Mouse (Mus musculus) hindbrain, embryonic 16.5 days (tissue): ENCODE results near the gene Sla2. TPM values are rescaled to one million over a fixed set of nuclear protein-coding genes. Genes with fewer than 3 reads are reported as not detected.
"Not testable (repeated sequence)": the region's sequence is repeated elsewhere in the genome, so short reads cannot be mapped to it uniquely, and the experiment has no call there.

Experiments used
- ATAC-seq: fragments of 200-750 bp; cut with Nextera tagmentation; 2 replicates; pipeline ENCODE4 v1.8.0; 2017; ENCODE audit warnings: moderate TSS enrichment, moderate library complexity
- H3K27ac ChIP-seq: fragments of 300-500 bp; sonication (generic); 2 replicates; pipeline ENCODE4 v1.5.1; 2014; ENCODE audit warnings: low read depth, mild to moderate bottlenecking, control low read depth, low read length, moderate library complexity
- H3K27me3 ChIP-seq: fragments of 300-500 bp; sonication (generic); replicated peaks from 2 replicates; pipeline ENCODE4 v1.6.1; 2014; ENCODE audit warnings: low read length; ENCODE audit not compliant: control insufficient read depth, insufficient read depth
- H3K36me3 ChIP-seq: fragments of 300-500 bp; sonication (generic); 2 replicates; pipeline ENCODE4 v1.6.1; 2014; ENCODE audit warnings: mild to moderate bottlenecking, low read length, moderate library complexity, mixed read lengths; ENCODE audit not compliant: control insufficient read depth, insufficient read depth
- H3K4me1 ChIP-seq: fragments of 300-500 bp; sonication (generic); 2 replicates; pipeline ENCODE4 v1.6.1; 2014; ENCODE audit warnings: low read depth, low read length; ENCODE audit not compliant: control insufficient read depth, insufficient read depth
- H3K4me2 ChIP-seq: fragments of 300-500 bp; sonication (generic); 2 replicates; pipeline ENCODE4 v1.6.1; 2014; ENCODE audit warnings: mild to moderate bottlenecking, low read length, control low read depth, moderate library complexity
- H3K4me3 ChIP-seq: fragments of 300-500 bp; sonication (generic); 2 replicates; pipeline ENCODE4 v1.5.1; 2014; ENCODE audit warnings: mild to moderate bottlenecking, low read length, control low read depth, moderate library complexity
- H3K9ac ChIP-seq: fragments of 300-500 bp; sonication (generic); 2 replicates; pipeline ENCODE4 v1.6.1; 2014; ENCODE audit warnings: low read depth, mild to moderate bottlenecking, control low read depth, low read length, moderate library complexity
- H3K9me3 ChIP-seq: fragments of 300-500 bp; sonication (generic); 2 replicates; pipeline ENCODE4 v1.6.1; 2014; ENCODE audit warnings: mild to moderate bottlenecking, low read length, moderate library complexity; ENCODE audit not compliant: control insufficient read depth
- WGBS: fragments of 180-500 bp; shearing (Covaris S2); extraction: QIAGEN DNeasy Blood & Tissue Kit; methylation state at CpG from one replicate; pipeline ENCODE4 v1.1.7; 2014; 5-methylcytosine and 5-hydroxymethylcytosine counted together
- polyA plus RNA-seq: library from polyadenylated mRNA; unstranded; fragments of >200 nt; fragmentation: Nextera tagmentation; extraction: Ambion mirVana; gene quantifications from 2 replicates; pipeline ENCODE4 v1.2.1, GENCODE M21; 2015

Gene Sla2
- polyA plus RNA-seq, 1 experiment from 2014 or later, result 0.21 TPM

- H3K27ac ChIP-seq, result no peak overlapping the region
- H3K4me2 ChIP-seq, result no peak overlapping the region
- H3K36me3 ChIP-seq, result no peaks in the 10 kb centered on the region
- no peaks in the 10 kb centered on the region for H3K9me3 ChIP-seq
- no peaks in the 10 kb centered on the region for H3K27me3 ChIP-seq
- 84% methylated on average over 15 of the region's 15 CpGs for WGBS
- ATAC-seq, result no peak
- peaks cover 6% of the 10 kb centered on the region for H3K4me1 ChIP-seq
- no peak overlapping the region for H3K4me3 ChIP-seq
- no peak overlapping the region for H3K9ac ChIP-seq
These were observed 7.7 kb upstream of the Sla2 start for GRCm38 (mm10) chr2:156894496-156895265.

- Histone ChIP-seq H3K4me3 (no peak overlapping the region), H3K36me3 (no peaks in the 10 kb centered on the region)
- WGBS, result 64% methylated on average over 6 of the region's 6 CpGs
These were observed 5.8 kb upstream of the Sla2 start for GRCm38 (mm10) chr2:156892821-156893220.

GRCm38 (mm10) chr2:156892240-156892639, 5.2 kb upstream of the Sla2 start:
- WGBS, result 18% methylated on average over 3 of the region's 3 CpGs
- no peak overlapping the region for H3K4me3 ChIP-seq
- no peaks in the 10 kb centered on the region for H3K27me3 ChIP-seq
- no peaks in the 10 kb centered on the region for H3K36me3 ChIP-seq
- no peak overlapping the region for H3K27ac ChIP-seq
- peaks cover 6% of the 10 kb centered on the region for H3K4me1 ChIP-seq
- ATAC-seq, result peak; percentile 85
- no peak overlapping the region for H3K9ac ChIP-seq
- no peaks in the 10 kb centered on the region for H3K9me3 ChIP-seq
- H3K4me2 ChIP-seq, result no peak overlapping the region

More at GRCm38 (mm10) chr2:156892821-156893220, 5.8 kb upstream of the Sla2 start:
- peaks cover 6% of the 10 kb centered on the region for H3K4me1 ChIP-seq
- H3K9me3 ChIP-seq, result no peaks in the 10 kb centered on the region
- no peak overlapping the region for H3K9ac ChIP-seq
- no peaks in the 10 kb centered on the region for H3K27me3 ChIP-seq
- H3K27ac ChIP-seq, result no peak overlapping the region
- no peak for ATAC-seq
- H3K4me2 ChIP-seq, result no peak overlapping the region

- Histone ChIP-seq H3K9ac (no peak overlapping the region), H3K27me3 (no peaks in the 10 kb centered on the region)
- 71% methylated on average over 3 of the region's 3 CpGs for WGBS
These were observed 1.5 kb upstream of the Sla2 start for GRCm38 (mm10) chr2:156888490-156888889.

GRCm38 (mm10) chr2:156886084-156886631, 834 bp downstream of the Sla2 start:
- Histone ChIP-seq H3K9ac (no peak overlapping the region), H3K9me3 (no peaks in the 10 kb centered on the region), H3K27ac (no peak overlapping the region), H3K27me3 (no peaks in the 10 kb centered on the region), H3K4me1 (no peaks in the 10 kb centered on the region), H3K4me3 (no peak overlapping the region), H3K36me3 (no peaks in the 10 kb centered on the region), H3K4me2 (no peak overlapping the region)
- WGBS, result 80% methylated on average over 10 of the region's 10 CpGs
- ATAC-seq, result no peak

More at GRCm38 (mm10) chr2:156888490-156888889, 1.5 kb upstream of the Sla2 start:
- Histone ChIP-seq H3K27ac (no peak overlapping the region), H3K9me3 (no peaks in the 10 kb centered on the region), H3K36me3 (no peaks in the 10 kb centered on the region), H3K4me2 (no peak overlapping the region), H3K4me1 (peaks cover 6% of the 10 kb centered on the region), H3K4me3 (no peak overlapping the region)
- ATAC-seq, result no peak

GRCm38 (mm10) chr2:156885666-156886065, 1.3 kb downstream of the Sla2 start:
- not testable (repeated sequence) for H3K4me2 ChIP-seq, H3K4me3 ChIP-seq, H3K27me3 ChIP-seq, H3K27ac ChIP-seq, H3K4me1 ChIP-seq, H3K36me3 ChIP-seq, H3K9ac ChIP-seq, ATAC-seq, H3K9me3 ChIP-seq
- WGBS, result 65% methylated on average over 2 of the region's 2 CpGs

- Histone ChIP-seq H3K4me1 (no peaks in the 10 kb centered on the region), H3K4me2 (no peak overlapping the region), H3K4me3 (no peak overlapping the region), H3K9ac (no peak overlapping the region), H3K36me3 (no peaks in the 10 kb centered on the region), H3K27me3 (no peaks in the 10 kb centered on the region), H3K27ac (no peak overlapping the region), H3K9me3 (no peaks in the 10 kb centered on the region)
- no peak for ATAC-seq
- WGBS, result 82% methylated on average over 10 of the region's 10 CpGs
These were observed 2.4 kb downstream of the Sla2 start for GRCm38 (mm10) chr2:156884396-156885211.

- H3K9ac ChIP-seq, result no peak overlapping the region
- no peak overlapping the region for H3K4me3 ChIP-seq
- ATAC-seq, result no peak
These were observed 4.5 kb downstream of the Sla2 start for GRCm38 (mm10) chr2:156882431-156883001.

GRCm38 (mm10) chr2:156879541-156879940, 7.5 kb downstream of the Sla2 start:
- Histone ChIP-seq H3K27me3 (no peaks in the 10 kb centered on the region), H3K4me3 (no peak overlapping the region), H3K9me3 (no peaks in the 10 kb centered on the region), H3K27ac (no peak overlapping the region), H3K9ac (no peak overlapping the region), H3K36me3 (no peaks in the 10 kb centered on the region; the same call in 1 of the 2 replicates), H3K4me2 (no peak overlapping the region), H3K4me1 (no peaks in the 10 kb centered on the region)
- WGBS, result 90% methylated on average over 3 of the region's 3 CpGs
- no peak for ATAC-seq

More at GRCm38 (mm10) chr2:156882431-156883001, 4.5 kb downstream of the Sla2 start:
- H3K4me2 ChIP-seq, result no peak overlapping the region
- H3K27me3 ChIP-seq, result no peaks in the 10 kb centered on the region
- H3K9me3 ChIP-seq, result no peaks in the 10 kb centered on the region
- H3K36me3 ChIP-seq, result no peaks in the 10 kb centered on the region
- 50% methylated on average over 10 of the region's 10 CpGs for WGBS
- no peak overlapping the region for H3K27ac ChIP-seq
- no peaks in the 10 kb centered on the region for H3K4me1 ChIP-seq
